In genomic region chr6:101550501-101551268, GRCm38 (mm10) we compare ENCODE assay signal across 8 mouse cellular contexts.
DNase-seq lines count a peak whose midpoint lies in the region; ATAC-seq lines count a peak whose summit lies in the region.

No protein-coding gene starts in this region.

- H3K9ac ChIP-seq in forebrain, embryonic 16.5 days (replicated peaks; ENCODE audit: low read depth, low read length), result no peak overlapping the region
- H3K9ac ChIP-seq in midbrain, embryonic 13.5 days (replicated peaks), result no peak overlapping the region

- H3K36me3 ChIP-seq in forebrain, embryonic 16.5 days (ENCODE audit: control insufficient read depth, insufficient read depth), result no peaks in the 10 kb centered on the region
- no peaks in the 10 kb centered on the region for H3K36me3 ChIP-seq in midbrain, embryonic 13.5 days

- no peaks in the 10 kb centered on the region for H3K9me3 ChIP-seq in forebrain, embryonic 16.5 days (ENCODE audit: control insufficient read depth, low read length)
- no peaks in the 10 kb centered on the region for H3K9me3 ChIP-seq in midbrain, embryonic 13.5 days

- ATAC-seq in forebrain, embryonic 16.5 days, result peak; percentile 99
- ATAC-seq in midbrain, embryonic 13.5 days, result peak; percentile 92
- ATAC-seq in granulocyte monocyte progenitor cell, adult 5-6 weeks (replicated peaks; ENCODE audit: poor library complexity, severe bottlenecking), result no peak

- H3K4me3 ChIP-seq in forebrain, embryonic 16.5 days (replicated peaks; ENCODE audit: low read length), result no peak overlapping the region
- H3K4me3 ChIP-seq in midbrain, embryonic 13.5 days (replicated peaks), result no peak overlapping the region

- peaks cover 19% of the 10 kb centered on the region for H3K4me1 ChIP-seq in forebrain, embryonic 16.5 days (replicated peaks; ENCODE audit: control insufficient read depth, insufficient read depth, low read length)
- peaks cover 13% of the 10 kb centered on the region for H3K4me1 ChIP-seq in midbrain, embryonic 13.5 days (replicated peaks)

- WGBS in forebrain, embryonic 16.5 days, result 8% methylated on average over 7 of the region's 7 CpGs
- 8% methylated on average over 7 of the region's 7 CpGs for WGBS in midbrain, embryonic 13.5 days

- peak overlapping the region; percentile 53 for H3K27ac ChIP-seq in forebrain, embryonic 16.5 days (ENCODE audit: low read length)
- no peak overlapping the region for H3K27ac ChIP-seq in midbrain, embryonic 13.5 days

- peak; percentile 51 for DNase-seq in Muller cell, postnatal 12 days (ENCODE audit: inconsistent ontology term)
- peak; percentile 25 to 65 for DNase-seq in layer of hippocampus, adult 18-20 months (ENCODE audit: low spot score in 2 of 2)
- no peak for DNase-seq in heart, postnatal 4 days
- DNase-seq in liver, result no peak
- DNase-seq in heart, adult 18-20 months, result no peak

- no peaks in the 10 kb centered on the region for H3K27me3 ChIP-seq in forebrain, embryonic 16.5 days (replicated peaks; ENCODE audit: control insufficient read depth, insufficient read depth, low read length)
- H3K27me3 ChIP-seq in midbrain, embryonic 13.5 days, result no peaks in the 10 kb centered on the region

- H3K4me2 ChIP-seq in forebrain, embryonic 16.5 days (ENCODE audit: low read length), result 0 out of 2 replicates have a peak overlapping the region, but pooled peaks have one; percentile 3
- no peak overlapping the region for H3K4me2 ChIP-seq in midbrain, embryonic 13.5 days (replicated peaks)

Comparison
In these comparisons a context has a peak if more than half of its experiments do, and no peak if none do; other contexts are left out.
1. DNase-seq: peak in Muller cell, postnatal 12 days (single experiment) and layer of hippocampus, adult 18-20 months (2 of 2); none in heart, postnatal 4 days (single experiment), liver (single experiment) and heart, adult 18-20 months (0 of 2).